ENCODE assay signal across 12 mouse cellular contexts in the genomic region with DNA sequence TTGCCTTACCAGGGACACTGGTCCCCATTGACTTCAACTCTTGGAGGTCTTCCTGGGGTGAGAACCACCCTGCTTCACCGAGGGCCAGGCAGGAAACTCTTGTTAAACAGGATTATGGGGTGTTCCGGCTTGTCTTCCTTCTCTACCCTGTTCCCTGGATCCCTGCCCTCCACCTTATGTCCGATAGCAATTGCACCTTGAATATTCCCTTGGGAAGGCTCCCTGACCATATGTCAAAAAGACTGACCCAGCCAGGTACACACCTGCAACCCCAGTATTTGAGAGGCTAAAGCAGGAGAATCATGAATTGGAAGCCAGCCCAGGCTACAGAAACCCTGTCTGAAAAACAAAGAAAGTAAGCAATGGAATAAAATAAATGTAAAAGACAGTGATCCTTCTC.
"Had no signal": no experiment of that assay in that cellular context is flagged by ENCODE, and none has a peak within 500 bp of the region (broad histone marks: within the 10 kb centered on the region; RNA-seq: fewer than 3 reads in every experiment).

No protein-coding gene starts in this region.

- H3K4me3 ChIP-seq: limb, embryonic 13.5 days; midbrain, embryonic 13.5 days; neural tube, embryonic 15.5 days had no signal

- H3K27ac ChIP-seq: kidney, postnatal 0 days; limb, embryonic 13.5 days; liver, embryonic 14.5 days; midbrain, embryonic 13.5 days; neural tube, embryonic 15.5 days had no signal

- DNase-seq: kidney, postnatal 36 days; left cerebral cortex, postnatal 4 days; lung, adult 2 months; lung, postnatal 36 days; right cerebral cortex, adult 18-20 months; right cerebral cortex, postnatal 25 days; thymus, postnatal 36 days had no signal
